Mouse (Mus musculus): ENCODE data around the gene Myo1b. TPM values are rescaled to one million over a fixed set of nuclear protein-coding genes. Genes with fewer than 3 reads are reported as not detected.

Myo1b gene
- polyA plus RNA-seq, 1 experiment from 2014 or later, result 112 TPM

- Histone ChIP-seq H3K4me1 (ENCODE audit: control insufficient read depth, insufficient read depth, low read length) (no peaks in the 10 kb centered on the region), H3K9ac (ENCODE audit: low read length) (no peak overlapping the region), H3K36me3 (ENCODE audit: control insufficient read depth, insufficient read depth, low read length) (no peaks in the 10 kb centered on the region), H3K9me3 (ENCODE audit: control insufficient read depth, low read length) (no peaks in the 10 kb centered on the region), H3K27me3 (ENCODE audit: control insufficient read depth, insufficient read depth, low read length) (no peaks in the 10 kb centered on the region), H3K4me3 (ENCODE audit: low read depth, low read length) (no peak overlapping the region), H3K4me2 (ENCODE audit: low read depth) (no peak overlapping the region), H3K27ac (ENCODE audit: low read depth, low read length) (no peak overlapping the region)
- DNase-seq (ENCODE audit: low spot score) (no peak), ATAC-seq (ENCODE audit: insufficient read depth, low FRiP score, low TSS enrichment) (no peak)
- WGBS, result 87% methylated on average over 4 of the region's 4 CpGs
These were observed 187.1 kb downstream of the Myo1b start for GRCm38 (mm10) chr1:51728816-51729215.

GRCm38 (mm10) chr1:51719897-51720673 lies 195.8 kb downstream of the Myo1b start:
- H3K27me3 ChIP-seq (ENCODE audit: control insufficient read depth, insufficient read depth, low read length), result no peaks in the 10 kb centered on the region
- DNase-seq (ENCODE audit: low spot score) (no peak), ATAC-seq (ENCODE audit: insufficient read depth, low FRiP score, low TSS enrichment) (no peak)
- no peaks in the 10 kb centered on the region for H3K36me3 ChIP-seq (ENCODE audit: control insufficient read depth, insufficient read depth, low read length)
- WGBS, result 70% methylated on average over 9 of the region's 9 CpGs
- H3K9me3 ChIP-seq (ENCODE audit: control insufficient read depth, low read length), result no peaks in the 10 kb centered on the region
- no peak overlapping the region for H3K4me2 ChIP-seq (ENCODE audit: low read depth)
- H3K27ac ChIP-seq (ENCODE audit: low read depth, low read length), result no peak overlapping the region
- H3K4me1 ChIP-seq (ENCODE audit: control insufficient read depth, insufficient read depth, low read length), result no peaks in the 10 kb centered on the region
- H3K4me3 ChIP-seq (ENCODE audit: low read depth, low read length), result no peak overlapping the region
- H3K9ac ChIP-seq (ENCODE audit: low read length), result no peak overlapping the region

DNA sequence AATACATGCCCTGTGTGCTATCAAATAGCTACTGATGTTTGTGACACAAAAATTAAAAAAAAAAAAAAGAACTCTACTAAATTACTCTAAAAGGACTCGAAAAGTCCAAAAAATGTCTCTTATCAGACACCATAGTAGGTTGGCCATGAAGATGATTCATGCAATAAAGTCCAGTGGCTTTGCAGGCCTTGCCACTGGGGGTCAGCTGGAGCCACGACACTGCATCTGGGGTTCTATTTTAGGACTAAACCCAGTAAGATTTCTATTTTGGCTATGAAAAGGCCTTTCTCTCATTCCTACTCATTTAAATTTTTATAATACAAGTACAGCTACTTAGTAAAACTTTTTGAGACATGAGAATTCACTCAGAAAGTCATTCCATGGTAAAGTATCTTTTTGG lies 205.0 kb downstream of the Myo1b start:
- Histone ChIP-seq H3K4me2 (ENCODE audit: low read depth) (no peak overlapping the region), H3K9ac (ENCODE audit: low read length) (no peak overlapping the region), H3K27me3 (ENCODE audit: control insufficient read depth, insufficient read depth, low read length) (no peaks in the 10 kb centered on the region), H3K4me1 (ENCODE audit: control insufficient read depth, insufficient read depth, low read length) (no peaks in the 10 kb centered on the region), H3K27ac (ENCODE audit: low read depth, low read length) (no peak overlapping the region), H3K9me3 (ENCODE audit: control insufficient read depth, low read length) (no peaks in the 10 kb centered on the region), H3K36me3 (ENCODE audit: control insufficient read depth, insufficient read depth, low read length) (no peaks in the 10 kb centered on the region), H3K4me3 (ENCODE audit: low read depth, low read length) (no peak overlapping the region)
- no peak for DNase-seq (ENCODE audit: low spot score)
- WGBS, result 92% methylated on average over 2 of the region's 2 CpGs
- ATAC-seq (ENCODE audit: insufficient read depth, low FRiP score, low TSS enrichment), result no peak

GRCm38 (mm10) chr1:51706106-51706505 lies 209.8 kb downstream of the Myo1b start:
- WGBS, result 80% methylated on average over 3 of the region's 3 CpGs
- DNase-seq (ENCODE audit: low spot score) (no peak), ATAC-seq (ENCODE audit: insufficient read depth, low FRiP score, low TSS enrichment) (no peak)
- Histone ChIP-seq H3K9ac (ENCODE audit: low read length) (no peak overlapping the region), H3K27ac (ENCODE audit: low read depth, low read length) (no peak overlapping the region), H3K4me1 (ENCODE audit: control insufficient read depth, insufficient read depth, low read length) (no peaks in the 10 kb centered on the region), H3K4me3 (ENCODE audit: low read depth, low read length) (no peak overlapping the region), H3K36me3 (ENCODE audit: control insufficient read depth, insufficient read depth, low read length) (no peaks in the 10 kb centered on the region), H3K27me3 (ENCODE audit: control insufficient read depth, insufficient read depth, low read length) (no peaks in the 10 kb centered on the region), H3K9me3 (ENCODE audit: control insufficient read depth, low read length) (no peaks in the 10 kb centered on the region), H3K4me2 (ENCODE audit: low read depth) (no peak overlapping the region)

GRCm38 (mm10) chr1:51704610-51705009 lies 211.3 kb downstream of the Myo1b start:
- no peak overlapping the region for H3K4me3 ChIP-seq (ENCODE audit: low read depth, low read length)
- no peak overlapping the region for H3K9ac ChIP-seq (ENCODE audit: low read length)
- DNase-seq (ENCODE audit: low spot score) (no peak), ATAC-seq (ENCODE audit: insufficient read depth, low FRiP score, low TSS enrichment) (no peak)
- H3K4me1 ChIP-seq (ENCODE audit: control insufficient read depth, insufficient read depth, low read length), result no peaks in the 10 kb centered on the region
- H3K27ac ChIP-seq (ENCODE audit: low read depth, low read length), result no peak overlapping the region
- no peak overlapping the region for H3K4me2 ChIP-seq (ENCODE audit: low read depth)
- 83% methylated on average over 4 of the region's 4 CpGs for WGBS
- no peaks in the 10 kb centered on the region for H3K36me3 ChIP-seq (ENCODE audit: control insufficient read depth, insufficient read depth, low read length)
- no peaks in the 10 kb centered on the region for H3K27me3 ChIP-seq (ENCODE audit: control insufficient read depth, insufficient read depth, low read length)
- no peaks in the 10 kb centered on the region for H3K9me3 ChIP-seq (ENCODE audit: control insufficient read depth, low read length)

Other genes with a start within 250 kb of the Myo1b start
- gene Stat4, start 71.1 kb upstream of the Myo1b start, polyA plus RNA-seq (2014; fragmentation: Nextera tagmentation; extraction: Ambion mirVana), result 0.43 and 1.1 TPM in 2 replicates
- gene Stat1, start 203.4 kb upstream of the Myo1b start, polyA plus RNA-seq (2014; fragmentation: Nextera tagmentation; extraction: Ambion mirVana), result 15.7 and 15.8 TPM in 2 replicates